Mouse (Mus musculus) thymus, postnatal 0 days (tissue): ENCODE data around the gene Cox11. TPM values are rescaled to one million over a fixed set of nuclear protein-coding genes. Genes with fewer than 3 reads are reported as not detected.

Experiments used
- polyA plus RNA-seq: library from polyadenylated mRNA; unstranded; fragments of >200 nt; fragmentation: Nextera tagmentation; extraction: Ambion mirVana; gene quantifications from 2 replicates; pipeline ENCODE4 v1.2.1, GENCODE M21; 2015

The Cox11 gene
- polyA plus RNA-seq, 1 experiment from 2014 or later: 31.1 TPM

Other genes starting within 250 kb of the Cox11 start
- 0.72 and 0.85 TPM in 2 replicates for gene Hlf, start 247.3 kb upstream of the Cox11 start, polyA plus RNA-seq
- 6.3 and 7.2 TPM in 2 replicates for gene Stxbp4, start 89 bp upstream of the Cox11 start, polyA plus RNA-seq
- 9.2 and 9.9 TPM in 2 replicates for gene Tom1l1, start 50.2 kb downstream of the Cox11 start, polyA plus RNA-seq